Mouse (Mus musculus): ENCODE data around the gene Pkp2. TPM values are rescaled to one million over a fixed set of nuclear protein-coding genes. Genes with fewer than 3 reads are reported as not detected.

Gene Pkp2
- polyA plus RNA-seq (2012) = 15.5 and 18.3 TPM in 2 replicates

GRCm38 (mm10) chr16:16213079-16213760 is at the start of gene Pkp2:
TSS of gene Pkp2 (plus strand) at chr16:16213318.
- no peak for TF ChIP-seq GATA1 (IDR thresholded peaks at IDR 0.05; ENCODE audit: low read length)

DNA sequence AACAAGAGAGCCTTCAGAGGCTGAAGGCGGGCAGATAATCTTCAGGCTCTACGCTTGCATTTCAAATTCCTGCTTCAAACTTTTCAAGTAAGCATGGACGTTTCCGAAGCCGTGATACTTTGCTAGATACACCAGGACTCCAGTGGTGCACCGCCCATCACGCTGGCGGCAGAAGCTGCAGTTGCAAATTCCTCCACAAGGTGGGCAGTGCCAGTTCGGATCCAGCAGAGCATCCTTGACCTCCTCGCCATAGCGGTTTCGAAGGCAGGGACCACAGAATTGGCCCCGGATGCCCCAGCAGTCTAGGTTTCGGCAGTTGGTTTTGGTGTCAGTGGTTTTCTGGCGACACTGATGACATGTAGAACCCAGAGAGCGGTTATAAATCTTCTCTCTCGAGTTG is 15.7 kb upstream of the Pkp2 start:
- no peak for TF ChIP-seq GATA1 (IDR thresholded peaks at IDR 0.05; ENCODE audit: low read length)

DNA sequence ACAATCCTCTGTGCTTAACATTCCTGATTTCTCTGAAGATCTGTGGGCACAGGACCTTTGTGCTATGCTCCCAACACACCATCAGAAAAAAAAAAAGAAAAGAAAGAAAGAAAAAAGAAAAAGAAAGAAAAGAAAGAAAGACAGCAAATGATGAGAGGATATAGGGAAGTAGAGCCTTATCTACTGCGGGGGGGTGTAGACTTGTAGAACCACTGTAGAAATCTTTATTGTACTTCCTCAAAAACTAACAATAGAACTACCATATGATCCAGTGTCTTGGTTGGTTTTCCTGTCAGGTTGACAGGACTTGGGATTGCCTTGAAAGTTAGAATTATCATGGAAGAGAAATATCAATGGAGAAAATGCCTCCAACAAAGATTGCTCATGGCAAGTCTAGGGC is 8.5 kb upstream of the Pkp2 start:
- TF ChIP-seq GATA1 (IDR thresholded peaks at IDR 0.05; ENCODE audit: low read length) = no peak

DNA sequence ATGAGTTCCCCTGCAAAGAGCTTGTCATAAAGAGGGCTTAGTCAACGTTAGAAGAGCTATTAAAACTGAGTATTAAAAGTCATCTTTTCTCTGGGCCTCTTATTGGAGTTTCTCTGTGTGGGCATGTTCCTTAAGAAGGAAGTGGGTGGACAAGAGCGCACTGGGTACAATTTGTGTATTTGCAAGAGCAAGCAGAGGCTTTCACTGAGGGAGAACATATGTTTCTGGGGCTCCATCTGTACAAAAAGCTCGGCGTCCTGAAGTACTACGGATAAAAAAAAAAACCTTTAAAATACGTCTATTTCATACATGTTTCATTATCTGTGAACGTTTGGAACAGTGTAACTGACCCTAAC is 417 bp upstream of the Pkp2 start:
- TF ChIP-seq GATA1 (IDR thresholded peaks at IDR 0.05; ENCODE audit: low read length) = no peak

DNA sequence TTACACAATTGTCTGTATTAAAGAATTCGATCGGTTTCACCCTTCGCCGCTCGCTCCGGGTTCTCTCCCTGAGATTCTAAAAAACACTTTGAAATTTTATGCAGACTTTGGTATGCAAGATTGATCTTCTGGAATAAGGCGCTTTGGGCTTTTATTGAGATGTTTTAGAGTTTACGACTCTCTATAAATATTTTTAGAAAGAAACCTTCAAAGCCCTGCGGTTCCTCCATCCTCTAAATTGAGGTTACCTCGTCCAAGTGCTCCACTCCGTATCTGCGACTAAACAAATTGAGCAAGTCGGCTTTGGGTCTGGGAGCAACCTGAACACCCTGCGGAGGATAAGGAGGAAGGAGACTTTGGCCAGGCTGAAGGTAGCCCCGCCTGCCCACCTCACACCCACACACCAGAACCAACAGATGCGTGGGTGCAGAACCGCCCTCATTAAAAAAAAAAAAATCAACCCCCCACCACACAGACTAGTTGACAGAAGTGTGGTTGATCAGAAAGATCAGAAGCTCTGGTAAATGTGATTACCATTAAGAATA is 715 bp downstream of the Pkp2 start:
- no peak for TF ChIP-seq GATA1 (IDR thresholded peaks at IDR 0.05; ENCODE audit: low read length)

- no peak for TF ChIP-seq GATA1 (IDR thresholded peaks at IDR 0.05; ENCODE audit: low read length)
Observed at GRCm38 (mm10) chr16:16215645-16216387, 2.7 kb downstream of the Pkp2 start.

DNA sequence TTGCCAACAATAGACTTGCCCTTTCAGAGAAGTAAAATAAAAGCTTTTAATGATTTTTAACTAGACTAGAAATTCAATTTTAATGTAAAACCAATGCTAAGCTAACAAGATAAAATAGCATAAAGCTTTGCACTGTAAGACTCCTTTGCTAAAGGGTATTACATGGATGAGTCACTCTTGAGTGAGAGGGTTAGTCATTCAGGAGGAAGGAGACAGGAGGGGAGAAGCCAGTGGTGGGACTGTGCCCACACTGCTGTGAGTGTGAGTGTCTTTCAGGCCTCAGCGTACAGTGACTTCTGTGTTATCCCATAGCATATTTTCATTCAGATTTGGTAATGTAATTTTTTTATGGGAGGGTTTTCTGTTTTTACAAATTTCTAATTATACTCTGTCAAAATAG is 3.8 kb downstream of the Pkp2 start:
- no peak for TF ChIP-seq GATA1 (IDR thresholded peaks at IDR 0.05; ENCODE audit: low read length)

DNA sequence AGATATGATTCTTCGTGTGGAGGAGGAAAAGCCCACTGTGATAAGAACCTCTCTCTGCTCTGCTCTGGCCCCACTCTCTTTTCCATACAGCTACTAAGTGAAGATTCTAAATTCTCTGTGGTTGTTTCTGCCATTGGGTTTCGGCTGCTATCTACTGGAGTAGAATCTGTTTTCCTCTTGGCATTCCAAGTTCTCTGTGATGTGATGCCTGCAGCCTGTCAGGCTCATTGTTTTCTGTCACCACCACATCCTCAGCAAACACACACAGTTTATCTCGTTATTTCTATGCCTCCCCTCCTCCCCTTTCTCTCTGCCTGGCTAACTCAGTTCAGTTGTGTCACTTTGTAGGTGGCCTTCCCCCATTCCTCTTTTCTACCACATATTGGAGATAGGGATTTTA is 6.7 kb downstream of the Pkp2 start:
- no peak for TF ChIP-seq GATA1 (IDR thresholded peaks at IDR 0.05; ENCODE audit: low read length)

GRCm38 (mm10) chr16:16222651-16223050 is 9.5 kb downstream of the Pkp2 start:
- no peak for TF ChIP-seq GATA1 (IDR thresholded peaks at IDR 0.05; ENCODE audit: low read length)

GRCm38 (mm10) chr16:16224506-16224924 is 11.4 kb downstream of the Pkp2 start:
- TF ChIP-seq GATA1 (IDR thresholded peaks at IDR 0.05; ENCODE audit: low read length) = no peak

GRCm38 (mm10) chr16:16225828-16226227 is 12.7 kb downstream of the Pkp2 start:
- no peak for TF ChIP-seq GATA1 (IDR thresholded peaks at IDR 0.05; ENCODE audit: low read length)

GRCm38 (mm10) chr16:16230439-16230838 is 17.3 kb downstream of the Pkp2 start:
- TF ChIP-seq GATA1 (IDR thresholded peaks at IDR 0.05; ENCODE audit: low read length) = no peak

DNA sequence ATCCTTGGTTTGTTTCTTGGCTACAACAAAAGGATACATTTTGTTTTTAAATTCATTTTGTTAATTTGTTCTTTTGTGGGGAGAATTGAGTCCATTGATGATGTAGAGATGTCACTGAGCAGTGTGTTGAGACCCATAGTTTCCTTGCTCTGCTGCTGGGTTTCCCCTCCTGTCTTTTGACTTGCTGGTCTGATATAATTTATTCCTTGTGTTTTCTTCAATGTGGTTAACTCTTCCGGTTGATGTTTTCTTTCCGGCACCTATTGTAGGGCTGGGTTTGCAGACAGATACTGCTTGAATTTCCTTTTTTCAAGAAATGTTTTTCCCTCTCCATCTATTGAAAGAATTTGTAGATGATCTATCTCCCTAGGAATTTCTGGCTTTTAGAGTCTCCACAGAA is 20.8 kb downstream of the Pkp2 start:
- TF ChIP-seq GATA1 (IDR thresholded peaks at IDR 0.05; ENCODE audit: low read length) = no peak

- no peak for TF ChIP-seq GATA1 (IDR thresholded peaks at IDR 0.05; ENCODE audit: low read length)
Observed at GRCm38 (mm10) chr16:16238356-16238755, 25.2 kb downstream of the Pkp2 start.

DNA sequence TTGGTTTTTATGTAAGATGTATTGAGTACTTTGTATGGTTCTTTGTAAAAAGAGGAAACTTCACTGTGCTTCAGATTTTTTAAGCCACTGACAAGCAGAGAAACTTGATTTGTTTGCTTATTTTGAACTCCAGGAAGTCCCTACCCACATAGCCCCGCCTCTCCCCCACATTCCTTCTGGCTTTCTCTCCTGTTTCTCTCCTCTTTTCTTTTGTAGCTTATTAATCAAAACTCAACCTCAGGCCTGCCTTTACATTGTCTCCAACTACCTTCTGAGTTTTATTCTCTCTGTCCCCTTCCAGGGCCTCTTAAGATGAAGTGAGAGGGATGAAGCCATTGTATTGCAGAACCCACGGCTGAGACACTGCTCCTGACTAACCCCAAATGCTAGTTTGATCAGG is 31.6 kb downstream of the Pkp2 start:
- no peak for TF ChIP-seq GATA1 (IDR thresholded peaks at IDR 0.05; ENCODE audit: low read length)

DNA sequence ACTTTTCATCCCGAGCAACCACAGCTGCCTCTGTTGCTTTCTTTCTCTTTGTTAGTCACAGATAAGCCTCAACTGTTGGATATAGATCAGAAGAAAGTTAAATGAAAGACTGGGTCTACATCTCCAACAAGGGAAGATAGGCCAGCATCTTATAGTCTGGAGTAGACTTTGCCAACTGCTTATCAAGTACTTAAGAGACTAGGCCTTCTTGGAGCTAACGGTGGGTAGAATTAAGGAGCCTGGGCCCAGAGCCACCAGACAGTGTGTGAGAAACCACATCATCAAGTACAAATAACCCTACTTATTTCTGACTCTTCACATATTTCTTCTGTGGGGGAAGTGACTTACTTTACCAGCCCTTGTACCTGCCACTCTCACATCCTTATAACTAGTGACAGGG is 37.4 kb downstream of the Pkp2 start:
- no peak for TF ChIP-seq GATA1 (IDR thresholded peaks at IDR 0.05; ENCODE audit: low read length)

Data from G1E-ER4 (cell line).